Mouse (Mus musculus): ENCODE data around the gene Rptor.

GRCm38 (mm10) chr11:119741401-119741800, 138.7 kb downstream of the Rptor start:
- no peak for TF ChIP-seq CTCF (IDR thresholded peaks at IDR 0.05; ENCODE audit: borderline replicate concordance, insufficient read depth, low read depth, low read length)
- TF ChIP-seq POLR2A (IDR thresholded peaks at IDR 0.05; ENCODE audit: borderline replicate concordance, insufficient read depth, low read length) = no peak
